Mouse (Mus musculus): Measurements from ENCODE around the gene Slc13a3. TPM values are rescaled to one million over a fixed set of nuclear protein-coding genes. Genes with fewer than 3 reads are reported as not detected.
"Not testable (repeated sequence)": the region's sequence is repeated elsewhere in the genome, so short reads cannot be mapped to it uniquely, and the experiment has no call there.

The Slc13a3 gene
- polyA plus RNA-seq (2016; fragmentation: Nextera tagmentation; extraction: Ambion mirVana) = 0.40 and 0.44 TPM in 2 replicates

DNA sequence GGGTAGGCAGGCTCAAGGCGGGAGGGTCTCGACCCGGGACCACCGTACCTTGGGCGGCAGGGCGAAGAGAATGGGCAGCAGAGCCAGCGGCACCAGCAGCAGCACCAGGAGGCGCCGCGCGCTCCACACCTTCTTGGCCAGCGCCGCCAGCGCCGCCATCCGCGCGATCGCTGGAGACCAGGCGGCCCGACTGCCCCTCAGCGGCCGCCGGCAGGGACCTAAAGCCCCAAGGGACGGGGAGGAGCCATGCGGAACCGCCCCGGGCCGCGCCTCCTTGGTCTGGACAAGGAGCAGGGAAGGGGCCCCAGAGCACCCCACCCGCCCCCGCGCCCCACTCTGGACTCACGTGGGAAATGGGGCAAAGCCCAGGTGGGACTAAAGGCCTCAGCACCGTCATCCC is at the start of gene Slc13a3:
Gene Slc13a3 (minus strand): TSS at position 228 of the 400 bp plus-strand sequence.
- 2% methylated on average over 35 of the region's 35 CpGs for WGBS
- Histone ChIP-seq H3K36me3 (replicated peaks) (no peaks in the 10 kb centered on the region), H3K27ac (replicated peaks) (0 out of 2 replicates have a peak within 1 kb of the TSS, but pooled peaks have one; percentile 35), H3K9me3 (no peaks in the 10 kb centered on the region), H3K4me1 (peaks cover 42% of the 10 kb centered on the region), H3K27me3 (replicated peaks; ENCODE audit: low read depth, poor library complexity, severe bottlenecking) (peaks cover 59% of the 10 kb centered on the region), H3K4me3 (peak within 1 kb of the TSS; percentile 51)
- peak; percentile 45 for DNase-seq (ENCODE audit: low spot score)

DNA sequence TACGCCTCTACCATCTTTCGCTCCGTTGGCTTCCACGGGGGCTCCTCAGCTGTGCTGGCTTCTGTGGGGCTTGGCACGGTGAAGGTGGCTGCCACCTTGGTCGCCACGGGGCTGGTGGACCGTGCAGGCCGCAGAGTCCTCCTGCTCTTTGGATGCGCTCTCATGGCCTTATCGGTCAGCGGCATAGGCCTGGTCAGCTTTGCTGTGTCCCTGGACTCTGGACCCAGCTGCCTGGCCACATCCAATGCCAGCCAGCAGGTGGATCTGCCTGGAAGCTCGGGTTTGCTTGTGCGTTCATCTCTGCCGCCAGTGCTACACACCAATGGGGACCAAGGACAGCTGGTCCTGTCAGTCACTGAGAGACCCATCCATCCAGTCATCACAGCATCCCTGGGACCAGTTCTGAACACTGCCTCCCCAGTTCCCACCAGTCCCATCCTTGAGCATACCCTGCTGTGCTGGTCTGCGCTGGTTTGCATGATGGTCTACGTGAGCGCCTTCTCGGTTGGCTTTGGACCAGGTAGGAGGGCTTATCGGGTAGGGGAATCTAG is 42.2 kb upstream of the Slc13a3 start:
- 0 out of 2 replicates have a peak, but pooled peaks cover 4% of the 10 kb centered on the region for H3K27me3 ChIP-seq (replicated peaks; ENCODE audit: low read depth, poor library complexity, severe bottlenecking)
- H3K27ac ChIP-seq (replicated peaks) = no peak overlapping the region
- peaks cover 7% of the 10 kb centered on the region; the same call in 1 of the 2 replicates for H3K36me3 ChIP-seq (replicated peaks)
- H3K4me1 ChIP-seq = peaks cover 31% of the 10 kb centered on the region
- no peaks in the 10 kb centered on the region for H3K9me3 ChIP-seq
- DNase-seq (ENCODE audit: low spot score) = no peak
- WGBS = 95% methylated on average over 20 of the region's 20 CpGs
- H3K4me3 ChIP-seq = no peak overlapping the region

DNA sequence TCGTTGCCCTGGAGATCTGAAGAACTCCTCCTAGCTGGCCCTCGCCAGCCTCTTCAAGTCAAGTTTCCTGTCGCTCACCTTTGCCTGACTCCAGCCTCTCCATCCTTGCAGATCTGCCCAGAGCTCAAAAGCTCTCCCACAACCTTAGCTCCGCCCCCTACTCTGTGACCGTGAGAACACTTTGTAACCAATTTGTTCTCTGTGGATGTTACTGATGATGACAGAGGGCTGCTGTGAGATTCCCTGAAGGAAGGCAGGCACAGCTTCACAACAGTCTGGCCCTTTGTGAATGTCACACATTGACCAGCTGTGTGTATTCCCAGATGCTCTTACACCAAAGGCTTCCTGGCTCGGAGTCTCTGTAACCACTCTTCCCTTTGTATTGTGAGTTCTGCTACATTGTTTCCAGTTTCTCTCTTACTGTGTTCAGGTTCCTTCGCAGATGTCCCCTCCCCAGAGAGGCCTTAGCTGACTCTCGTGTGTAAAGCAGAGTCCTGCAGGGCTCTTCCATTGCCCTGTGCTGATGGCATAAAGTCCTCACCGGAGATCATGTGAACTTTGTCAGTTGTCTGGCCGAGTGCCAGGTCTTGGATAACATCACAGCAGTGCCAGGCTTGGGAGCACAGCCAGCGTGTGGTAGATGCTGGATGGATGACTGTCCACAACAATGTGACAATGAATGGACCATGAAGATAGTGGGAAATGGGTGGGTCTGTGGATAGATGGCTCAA is 40.0 kb upstream of the Slc13a3 start:
- H3K27ac ChIP-seq (replicated peaks) = no peak overlapping the region
- 0 out of 2 replicates have a peak, but pooled peaks cover 4% of the 10 kb centered on the region for H3K27me3 ChIP-seq (replicated peaks; ENCODE audit: low read depth, poor library complexity, severe bottlenecking)
- no peak for DNase-seq (ENCODE audit: low spot score)
- H3K36me3 ChIP-seq (replicated peaks) = no peaks in the 10 kb centered on the region; the same call in 1 of the 2 replicates
- no peak overlapping the region for H3K4me3 ChIP-seq
- 56% methylated on average over 11 of the region's 11 CpGs for WGBS
- H3K9me3 ChIP-seq = no peaks in the 10 kb centered on the region
- H3K4me1 ChIP-seq = peaks cover 42% of the 10 kb centered on the region

DNA sequence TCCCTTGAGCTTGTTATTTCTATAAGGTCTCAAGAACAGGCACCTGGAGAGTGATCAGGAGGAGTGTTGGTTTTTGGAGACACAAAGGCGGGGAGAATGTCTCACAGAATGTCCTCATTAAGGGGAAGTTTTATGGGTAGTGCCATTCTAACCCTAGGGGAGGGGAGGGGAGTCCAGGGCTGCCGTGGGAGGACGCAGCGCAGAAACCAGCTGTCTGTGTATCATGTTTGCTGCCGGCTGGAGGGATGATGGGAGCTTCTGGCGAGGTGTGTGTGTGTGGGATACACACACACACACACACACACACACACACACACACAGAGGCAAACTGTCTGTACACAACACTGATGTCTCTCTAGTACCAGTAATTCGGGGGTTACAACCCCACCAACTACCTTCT is 39.4 kb upstream of the Slc13a3 start:
- Histone ChIP-seq H3K27ac (replicated peaks) (no peak overlapping the region), H3K4me3 (no peak overlapping the region), H3K36me3 (replicated peaks) (no peaks in the 10 kb centered on the region; the same call in 1 of the 2 replicates), H3K9me3 (no peaks in the 10 kb centered on the region), H3K4me1 (peaks cover 42% of the 10 kb centered on the region), H3K27me3 (replicated peaks; ENCODE audit: low read depth, poor library complexity, severe bottlenecking) (0 out of 2 replicates have a peak, but pooled peaks cover 4% of the 10 kb centered on the region)
- DNase-seq (ENCODE audit: low spot score) = no peak
- WGBS = 57% methylated on average over 7 of the region's 7 CpGs

DNA sequence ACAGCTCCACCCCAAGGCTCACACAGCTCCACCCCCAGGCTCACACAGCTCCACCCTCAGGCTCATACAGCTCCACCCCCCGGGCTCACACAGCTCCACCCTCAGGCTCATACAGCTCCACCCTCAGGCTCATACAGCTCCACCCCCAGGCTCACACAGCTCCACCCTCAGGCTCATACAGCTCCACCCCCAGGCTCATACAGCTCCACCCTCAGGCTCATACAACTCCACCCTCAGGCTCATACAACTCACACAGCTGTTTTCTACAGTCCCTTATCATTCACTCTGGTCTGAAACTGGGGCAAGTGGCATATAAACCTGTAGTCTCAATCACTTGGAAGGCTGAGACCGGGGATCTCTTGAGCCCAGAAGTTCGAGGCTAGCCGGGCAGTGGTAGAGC is 38.5 kb upstream of the Slc13a3 start:
- peaks cover 42% of the 10 kb centered on the region for H3K4me1 ChIP-seq
- WGBS = 87% methylated on average over 4 of the region's 4 CpGs
- not testable (repeated sequence) for H3K27me3 ChIP-seq (replicated peaks; ENCODE audit: low read depth, poor library complexity, severe bottlenecking); H3K9me3 ChIP-seq; DNase-seq (ENCODE audit: low spot score); H3K4me3 ChIP-seq; H3K36me3 ChIP-seq (replicated peaks); H3K27ac ChIP-seq (replicated peaks)

DNA sequence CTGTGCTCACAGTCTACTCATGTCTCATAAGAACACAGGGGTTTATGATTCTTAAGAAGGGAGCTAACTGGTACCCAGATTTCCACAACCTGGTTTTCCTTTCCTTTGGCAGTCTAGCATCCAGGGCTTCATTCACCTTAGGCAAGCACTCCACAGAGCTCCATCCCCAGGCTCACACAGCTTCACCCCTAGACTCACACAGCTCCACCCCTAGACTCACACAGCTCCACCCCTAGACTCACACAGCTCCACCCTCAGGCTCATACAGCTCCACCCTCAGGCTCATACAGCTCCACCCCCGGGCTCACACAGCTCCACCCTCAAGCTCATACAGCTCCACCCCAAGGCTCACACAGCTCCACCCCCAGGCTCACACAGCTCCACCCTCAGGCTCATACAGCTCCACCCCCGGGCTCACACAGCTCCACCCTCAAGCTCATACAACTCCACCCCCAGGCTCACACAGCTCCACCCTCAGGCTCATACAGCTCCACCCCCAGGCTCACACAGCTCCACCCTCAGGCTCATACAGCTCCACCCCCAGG is 38.0 kb upstream of the Slc13a3 start:
- 59% methylated on average over 2 of the region's 2 CpGs for WGBS
- not testable (repeated sequence) for H3K27ac ChIP-seq (replicated peaks); H3K36me3 ChIP-seq (replicated peaks); DNase-seq (ENCODE audit: low spot score); H3K4me3 ChIP-seq; H3K9me3 ChIP-seq; H3K27me3 ChIP-seq (replicated peaks; ENCODE audit: low read depth, poor library complexity, severe bottlenecking)
- peaks cover 38% of the 10 kb centered on the region for H3K4me1 ChIP-seq

DNA sequence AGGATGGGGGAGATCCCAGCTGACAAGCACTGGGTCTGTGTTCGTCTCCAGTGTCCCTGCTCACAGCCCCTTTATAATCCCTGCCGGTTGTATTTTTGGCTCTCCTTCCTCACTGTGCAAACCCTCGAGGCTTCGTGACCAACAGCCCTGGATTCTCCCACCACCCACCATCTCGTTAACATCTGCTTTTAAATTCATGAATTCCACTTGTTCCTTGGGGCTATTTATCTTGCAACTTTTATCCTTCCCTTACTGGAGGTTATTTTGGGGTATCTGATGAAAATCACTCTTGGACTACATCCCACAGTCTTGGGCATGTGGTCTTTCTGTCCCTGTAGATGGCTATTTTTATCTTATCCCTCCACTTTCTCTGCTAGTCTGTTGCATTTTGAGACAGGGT is 37.4 kb upstream of the Slc13a3 start:
- Histone ChIP-seq H3K27me3 (replicated peaks; ENCODE audit: low read depth, poor library complexity, severe bottlenecking) (peaks cover 4% of the 10 kb centered on the region; the same call in 1 of the 2 replicates), H3K36me3 (replicated peaks) (no peaks in the 10 kb centered on the region; the same call in 1 of the 2 replicates), H3K27ac (replicated peaks) (no peak overlapping the region), H3K9me3 (no peaks in the 10 kb centered on the region), H3K4me3 (no peak overlapping the region), H3K4me1 (peaks cover 34% of the 10 kb centered on the region)
- WGBS = 68% methylated on average over 5 of the region's 5 CpGs
- DNase-seq (ENCODE audit: low spot score) = no peak

DNA sequence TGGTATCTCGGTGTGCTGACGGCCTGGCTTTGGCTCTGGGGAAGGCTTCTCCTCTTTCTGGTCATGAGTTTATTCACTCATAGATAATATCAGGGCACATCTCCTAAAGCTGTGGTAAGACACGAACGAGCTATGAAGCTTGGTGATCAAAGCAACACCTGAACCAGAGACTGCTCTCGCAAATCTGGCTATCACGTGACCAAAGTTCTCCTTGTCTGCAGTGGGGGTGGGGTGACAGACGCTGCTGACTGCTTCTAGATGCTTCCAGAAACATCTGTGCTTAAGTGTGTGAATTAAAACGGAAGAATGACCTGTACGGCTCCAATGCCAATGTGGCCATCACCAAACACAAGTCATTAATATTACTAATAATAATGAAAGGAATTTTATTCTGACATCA is 36.7 kb upstream of the Slc13a3 start:
- 79% methylated on average over 9 of the region's 9 CpGs for WGBS
- H3K27me3 ChIP-seq (replicated peaks; ENCODE audit: low read depth, poor library complexity, severe bottlenecking) = peaks cover 11% of the 10 kb centered on the region
- H3K4me3 ChIP-seq = no peak overlapping the region
- no peaks in the 10 kb centered on the region for H3K9me3 ChIP-seq
- no peak overlapping the region for H3K27ac ChIP-seq (replicated peaks)
- no peak for DNase-seq (ENCODE audit: low spot score)
- H3K4me1 ChIP-seq = peaks cover 38% of the 10 kb centered on the region
- H3K36me3 ChIP-seq (replicated peaks) = no peaks in the 10 kb centered on the region

DNA sequence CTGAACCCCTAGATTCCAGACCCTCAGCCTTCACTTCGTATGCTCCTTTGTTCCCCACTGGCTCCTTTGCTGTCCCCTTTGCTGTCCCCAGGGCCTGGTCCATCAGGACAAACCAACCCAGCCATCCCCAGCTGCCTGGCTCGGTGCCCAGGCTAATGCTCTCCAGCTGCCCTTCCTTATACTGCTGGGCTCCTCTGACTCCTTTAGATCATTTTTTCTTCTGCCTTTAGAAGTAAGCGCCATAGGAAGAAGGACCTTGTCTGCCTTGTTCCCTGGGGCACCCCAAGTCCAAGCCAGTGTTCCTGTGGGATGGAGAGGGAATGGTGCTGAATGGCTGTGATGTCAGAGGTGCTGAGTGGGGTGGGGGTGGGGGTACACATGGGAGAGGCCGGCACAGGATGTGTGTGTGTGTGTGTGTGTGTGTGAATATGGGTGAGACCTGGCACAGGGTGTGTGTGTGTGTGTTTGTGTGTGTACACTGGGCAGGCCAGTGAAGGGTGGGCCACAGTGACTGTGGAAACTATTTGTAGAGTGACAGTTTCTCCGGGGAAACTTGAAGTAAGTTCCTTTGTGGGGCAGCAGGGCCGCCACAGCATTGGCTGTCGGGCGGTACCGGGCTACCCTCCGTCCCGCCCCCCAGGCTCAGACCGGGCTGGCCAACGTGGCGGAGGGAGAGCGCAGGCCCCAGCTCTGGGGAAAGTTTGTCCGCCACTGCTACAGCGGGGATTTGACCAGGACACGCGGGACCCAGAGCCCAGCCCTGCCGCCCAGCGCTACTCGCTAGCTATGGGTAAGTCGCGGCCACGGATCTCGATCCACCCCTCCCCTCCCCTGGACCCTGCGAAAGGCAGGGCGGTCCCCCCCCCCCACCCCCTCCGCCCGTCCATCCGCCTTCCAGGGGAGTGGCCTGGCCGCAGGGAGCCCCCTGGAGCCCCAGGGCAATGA is 30.5 kb upstream of the Slc13a3 start, which contains the start of gene Slc2a10:
Gene Slc2a10 (plus strand): TSS at position 529 of the 945 bp plus-strand sequence.
- Histone ChIP-seq H3K27ac (replicated peaks) (peak within 1 kb of the TSS; percentile 85), H3K9me3 (no peaks in the 10 kb centered on the region)
- WGBS = 4% methylated on average over 32 of the region's 32 CpGs

DNA sequence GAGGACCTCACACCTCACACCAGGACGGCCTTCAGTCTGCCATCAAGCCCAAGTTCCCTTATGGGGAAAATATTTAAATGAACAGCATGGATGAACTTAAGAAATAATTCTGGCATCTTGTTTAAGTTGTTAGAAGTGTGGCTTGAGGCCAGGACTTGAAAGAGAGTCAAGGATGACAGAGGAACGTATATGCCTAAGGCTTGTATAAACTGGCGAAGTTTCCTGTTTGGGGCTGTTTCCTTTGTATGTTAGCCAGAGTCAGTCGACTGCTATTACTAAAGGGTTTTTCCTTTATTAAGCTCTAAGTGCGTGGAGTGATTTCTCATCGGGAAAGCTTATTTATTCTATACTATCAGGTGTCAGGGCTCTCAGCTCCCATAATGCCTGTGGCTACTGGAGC is 25.8 kb upstream of the Slc13a3 start:
- H3K4me3 ChIP-seq = no peak overlapping the region
- H3K36me3 ChIP-seq (replicated peaks) = no peaks in the 10 kb centered on the region
- H3K4me1 ChIP-seq = peaks cover 25% of the 10 kb centered on the region
- H3K9me3 ChIP-seq = no peaks in the 10 kb centered on the region
- no peak for DNase-seq (ENCODE audit: low spot score)
- no peak overlapping the region for H3K27ac ChIP-seq (replicated peaks)
- WGBS = 74% methylated on average over 6 of the region's 6 CpGs
- H3K27me3 ChIP-seq (replicated peaks; ENCODE audit: low read depth, poor library complexity, severe bottlenecking) = peaks cover 12% of the 10 kb centered on the region

More for the DNA sequence above, 30.5 kb upstream of the Slc13a3 start, which contains the start of gene Slc2a10:
- H3K4me1 ChIP-seq = peaks cover 29% of the 10 kb centered on the region
- DNase-seq (ENCODE audit: low spot score) = peak; percentile 63
- peaks cover 26% of the 10 kb centered on the region for H3K27me3 ChIP-seq (replicated peaks; ENCODE audit: low read depth, poor library complexity, severe bottlenecking)
- peak within 1 kb of the TSS; percentile 68 for H3K4me3 ChIP-seq
- H3K36me3 ChIP-seq (replicated peaks) = no peaks in the 10 kb centered on the region

DNA sequence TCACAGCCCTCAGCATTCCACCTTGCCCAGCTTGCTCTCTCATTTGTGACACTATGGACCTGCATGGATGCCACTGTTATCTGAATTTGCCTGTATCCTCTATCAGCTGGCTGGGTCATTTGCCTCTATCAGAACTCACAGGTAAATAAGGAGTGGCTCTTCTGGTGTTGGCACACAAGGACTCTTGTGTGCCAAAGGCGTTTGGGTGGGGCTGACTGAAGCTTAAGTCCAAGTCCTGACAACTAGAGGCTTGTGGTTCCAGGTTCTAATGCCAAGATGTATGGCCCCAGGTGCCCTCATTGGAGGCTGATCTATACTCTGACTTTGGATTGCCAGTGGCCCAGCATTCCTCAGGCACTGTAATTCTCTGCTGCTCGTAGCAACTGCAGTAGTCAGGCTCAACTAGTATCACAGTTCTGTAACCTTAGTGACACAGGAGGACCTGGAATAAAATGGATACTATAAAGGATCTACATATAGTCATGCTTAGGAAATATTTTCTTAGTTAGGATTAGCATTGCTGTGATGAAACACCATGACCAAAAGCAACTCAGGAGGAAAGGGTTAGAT is 24.8 kb upstream of the Slc13a3 start:
- Histone ChIP-seq H3K36me3 (replicated peaks) (no peaks in the 10 kb centered on the region), H3K27ac (replicated peaks) (no peak overlapping the region), H3K27me3 (replicated peaks; ENCODE audit: low read depth, poor library complexity, severe bottlenecking) (peaks cover 4% of the 10 kb centered on the region), H3K9me3 (no peaks in the 10 kb centered on the region), H3K4me1 (peaks cover 20% of the 10 kb centered on the region), H3K4me3 (no peak overlapping the region)
- WGBS = 71% methylated on average over 2 of the region's 2 CpGs
- DNase-seq (ENCODE audit: low spot score) = no peak

DNA sequence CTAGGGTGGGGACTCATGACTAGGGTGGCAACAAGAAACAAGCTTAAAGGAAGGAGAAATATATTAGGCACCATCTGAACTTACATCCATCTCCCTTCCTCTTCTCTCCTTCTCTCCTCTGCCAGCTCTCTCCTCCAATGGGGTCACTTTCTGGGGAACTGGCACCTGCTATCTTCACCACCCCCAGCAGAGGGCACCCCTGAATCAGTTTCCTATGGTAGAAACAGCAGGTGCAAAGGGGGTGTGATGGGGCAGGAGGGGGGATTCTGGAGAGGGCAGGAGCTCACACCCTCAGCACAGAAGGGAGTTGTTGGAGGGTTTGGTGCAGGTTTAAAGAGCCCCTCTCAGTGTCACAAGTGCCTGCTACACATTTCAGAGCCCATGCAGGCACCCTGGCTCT is 23.2 kb upstream of the Slc13a3 start:
- no peak overlapping the region for H3K27ac ChIP-seq (replicated peaks)
- no peaks in the 10 kb centered on the region for H3K27me3 ChIP-seq (replicated peaks; ENCODE audit: low read depth, poor library complexity, severe bottlenecking)
- peaks cover 26% of the 10 kb centered on the region for H3K4me1 ChIP-seq
- H3K9me3 ChIP-seq = no peaks in the 10 kb centered on the region
- no peaks in the 10 kb centered on the region for H3K36me3 ChIP-seq (replicated peaks)
- H3K4me3 ChIP-seq = no peak overlapping the region
- DNase-seq (ENCODE audit: low spot score) = peak; percentile 58
